Mouse (Mus musculus) monocyte, adult 5-6 weeks (primary cell): Measurements from ENCODE around the gene Zfp426. TPM values are rescaled to one million over a fixed set of nuclear protein-coding genes. Genes with fewer than 3 reads are reported as not detected.

Experiments used
- ATAC-seq: fragments of 153-309, 156-312 bp; replicated peaks from 2 replicates; pipeline ENCODE4 v1.8.0; 2017; ENCODE audit warnings: mild to moderate bottlenecking; ENCODE audit not compliant: low TSS enrichment, insufficient number of reproducible peaks, severe bottlenecking, poor library complexity, low FRiP score
- total RNA-seq: library from RNA; stranded (forward); fragments of 200-1000, 200-491, 200-594 nt; gene quantifications from 3 replicates; pipeline ENCODE4 v1.2.3, GENCODE M21; 2017

Gene Zfp426
- 10.9 to 21.2 TPM (median 15.1 TPM) in 3 replicates for total RNA-seq

DNA sequence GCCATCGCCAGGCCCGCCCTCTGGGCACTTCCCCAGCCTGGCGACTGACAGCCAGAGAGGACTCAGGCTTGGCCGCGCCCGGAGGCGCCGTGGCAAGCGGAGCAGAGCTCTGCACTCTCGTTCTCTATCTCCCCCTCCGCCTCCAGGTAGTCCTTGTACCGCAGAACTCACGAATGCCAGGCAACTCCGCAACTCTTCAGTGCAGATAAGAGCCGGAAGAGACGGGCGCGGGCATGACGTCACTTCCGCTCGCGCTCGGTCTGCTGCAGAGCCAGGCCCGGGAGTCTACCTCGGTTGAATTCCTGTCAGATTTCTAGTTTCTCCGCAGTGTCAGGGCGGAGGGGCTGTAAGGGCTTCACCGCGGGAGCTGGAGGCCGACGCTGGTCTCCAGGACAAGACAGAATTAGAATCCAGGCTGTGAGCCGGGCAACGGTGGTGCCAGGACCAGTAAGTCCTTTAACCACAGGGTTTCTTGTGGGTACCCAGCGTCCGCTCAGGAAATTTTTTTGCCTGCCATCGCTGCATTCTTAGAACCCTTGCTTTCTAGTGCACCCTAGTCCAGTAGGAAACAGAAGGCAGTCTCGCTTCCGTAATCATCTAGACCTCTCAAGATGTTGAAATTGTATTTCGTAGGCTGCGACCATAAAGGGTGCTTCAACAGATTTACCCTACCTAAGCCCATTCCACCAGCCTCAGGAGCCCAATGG lies at the start of gene Zfp426:
TSS of gene Zfp426 (minus strand) at position 220 of the 707 bp plus-strand sequence.
- ATAC-seq, result peak; percentile 91

DNA sequence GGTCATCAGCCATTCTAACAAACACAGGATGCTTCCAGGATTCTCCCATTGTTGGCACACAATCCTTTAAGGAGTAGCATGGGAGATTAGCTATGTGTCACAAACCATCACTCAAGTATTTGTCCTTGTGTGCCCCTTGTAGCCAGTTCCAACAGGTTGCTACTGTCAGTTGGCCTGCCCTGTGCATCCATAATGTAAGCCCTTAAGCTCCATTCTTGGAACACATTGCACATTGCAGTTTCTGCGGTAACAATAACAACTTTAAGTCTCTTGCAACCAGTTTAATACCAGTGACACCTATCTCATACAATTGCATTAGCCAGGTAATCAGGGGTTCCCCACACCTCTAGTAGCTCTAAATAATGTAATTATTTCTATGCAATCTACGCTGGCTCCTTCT lies 44.1 kb upstream of the Zfp426 start:
- ATAC-seq, result no peak

DNA sequence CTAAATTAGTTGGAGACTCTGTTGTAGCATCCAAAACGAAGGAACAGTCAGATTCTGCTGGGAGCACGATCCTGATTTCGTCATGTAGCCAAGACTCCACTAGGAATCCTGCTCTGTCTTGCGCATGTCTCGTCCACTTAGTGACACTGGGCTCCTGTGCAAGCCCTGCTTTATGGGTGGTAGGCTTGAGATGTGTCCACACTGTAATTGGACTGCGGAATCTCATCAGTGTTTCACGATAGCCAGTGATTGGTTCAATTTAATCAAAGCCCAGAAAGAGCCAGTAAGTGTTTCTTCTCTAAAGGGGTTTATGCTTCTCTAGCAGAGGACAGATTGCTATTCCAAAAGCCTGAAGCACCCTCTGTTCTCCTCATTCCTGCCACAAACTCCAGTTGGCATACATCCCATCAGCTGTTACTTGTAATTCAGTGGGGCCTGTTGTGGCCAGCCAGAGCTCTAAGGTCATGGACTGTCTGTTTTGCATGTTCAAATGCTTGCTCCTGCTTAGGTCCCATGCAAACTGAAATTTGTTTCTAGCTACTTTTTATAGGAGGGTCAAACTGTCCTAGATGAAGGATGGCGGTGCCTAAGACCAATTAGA lies 41.9 kb upstream of the Zfp426 start:
- ATAC-seq, result no peak

GRCm38 (mm10) chr9:20521306-20521957 lies 28.9 kb upstream of the Zfp426 start, which contains the start of gene Zfp266:
Zfp266 (minus strand) TSS chr9:20521417.
- peak; percentile 86 for ATAC-seq

DNA sequence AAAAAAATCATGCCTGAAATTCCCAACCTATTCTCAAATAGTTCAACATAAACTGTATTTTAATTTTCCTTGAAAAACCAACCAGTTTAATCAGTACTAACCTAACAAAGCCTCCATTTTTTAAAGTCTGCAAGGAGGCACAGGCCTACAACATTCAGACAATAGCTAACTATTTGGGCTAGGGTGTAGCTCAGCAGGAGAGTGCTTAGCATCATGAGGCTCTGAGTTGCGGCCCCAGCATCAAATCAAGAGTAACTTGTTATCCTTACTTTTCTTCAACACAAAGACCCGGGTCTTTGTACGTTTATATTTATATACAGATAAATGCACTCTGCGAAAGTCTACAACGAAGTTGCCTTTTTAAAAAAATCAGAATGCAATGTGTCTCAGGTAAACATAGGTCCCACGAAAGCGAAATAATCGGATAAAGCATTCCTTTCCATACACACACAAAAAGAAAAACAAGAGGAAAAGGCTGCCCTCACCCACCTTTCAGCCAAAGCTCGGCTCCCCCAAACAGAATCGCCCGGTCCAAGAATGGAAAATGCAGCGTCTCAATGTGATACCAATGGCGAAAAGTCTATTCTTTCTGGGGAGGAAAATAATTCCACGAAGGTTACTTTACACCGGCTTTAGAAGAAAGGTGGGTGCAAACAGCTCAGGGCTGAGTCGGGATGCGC lies 28.1 kb upstream of the Zfp426 start:
- no peak for ATAC-seq

GRCm38 (mm10) chr9:20519949-20520348 lies 27.4 kb upstream of the Zfp426 start:
- no peak for ATAC-seq

- ATAC-seq, result no peak
These were observed 26.2 kb upstream of the Zfp426 start for GRCm38 (mm10) chr9:20518708-20519107.

DNA sequence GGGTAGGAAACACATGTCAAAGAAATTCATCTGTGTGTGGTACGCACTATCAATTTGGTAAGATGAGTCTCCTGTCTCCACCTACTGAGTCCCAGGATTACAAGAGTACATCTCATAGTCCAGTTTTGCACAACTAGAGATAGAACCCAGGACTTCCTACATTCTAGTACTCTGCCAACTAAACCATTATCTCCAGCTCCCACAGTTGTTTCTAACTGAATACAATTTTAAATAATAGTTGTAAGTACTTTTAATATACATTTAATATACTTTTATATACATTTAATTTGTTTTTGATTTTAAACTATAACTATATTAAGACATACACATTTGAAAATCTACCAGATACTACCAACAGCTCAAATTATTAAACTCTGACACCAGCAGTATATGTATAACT lies 25.2 kb upstream of the Zfp426 start:
- ATAC-seq, result no peak

GRCm38 (mm10) chr9:20514016-20514415 lies 21.5 kb upstream of the Zfp426 start:
- no peak for ATAC-seq

- ATAC-seq, result no peak
These were observed 20.2 kb upstream of the Zfp426 start for GRCm38 (mm10) chr9:20512714-20513113.

DNA sequence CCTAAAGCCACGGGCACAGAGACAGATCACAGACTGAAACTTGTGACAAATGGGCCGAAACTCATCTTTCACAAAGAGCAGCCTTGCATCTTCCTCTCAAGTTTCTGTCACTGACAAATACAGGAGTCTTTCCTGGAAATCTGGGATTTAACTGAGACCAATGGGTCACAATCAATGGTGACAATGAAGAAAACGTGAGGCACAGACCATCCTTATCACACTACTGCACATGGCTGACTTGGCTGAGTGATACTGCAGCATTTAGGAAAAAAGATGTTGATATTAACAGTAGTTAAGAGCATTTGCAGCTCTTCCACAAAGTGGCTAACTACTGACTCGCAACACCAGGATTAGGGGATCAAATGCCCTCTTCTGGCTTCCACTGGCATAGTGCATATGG lies 19.1 kb upstream of the Zfp426 start:
- ATAC-seq, result no peak

- ATAC-seq, result no peak
These were observed 17.8 kb upstream of the Zfp426 start for GRCm38 (mm10) chr9:20510346-20510745.

GRCm38 (mm10) chr9:20509676-20510075 lies 17.1 kb upstream of the Zfp426 start:
- ATAC-seq, result no peak

DNA sequence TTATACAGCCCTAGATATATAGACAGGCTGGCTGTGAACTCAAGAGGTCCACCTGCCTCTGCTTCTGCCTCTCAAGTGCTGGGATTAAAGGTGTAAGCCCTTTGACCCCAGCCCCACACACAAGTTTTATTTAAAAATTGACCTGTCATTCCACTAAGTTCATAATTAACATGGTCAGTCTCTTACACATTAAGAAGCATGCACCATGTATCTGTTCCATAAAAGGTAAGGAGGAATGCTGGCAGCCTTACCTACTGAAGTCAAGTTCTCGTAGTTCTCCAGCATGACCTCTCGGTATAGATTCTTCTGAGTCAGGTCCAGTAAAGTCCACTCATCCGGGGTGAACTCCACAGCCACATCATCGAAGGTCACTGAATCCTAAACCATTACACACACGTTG lies 12.3 kb upstream of the Zfp426 start:
- no peak for ATAC-seq

DNA sequence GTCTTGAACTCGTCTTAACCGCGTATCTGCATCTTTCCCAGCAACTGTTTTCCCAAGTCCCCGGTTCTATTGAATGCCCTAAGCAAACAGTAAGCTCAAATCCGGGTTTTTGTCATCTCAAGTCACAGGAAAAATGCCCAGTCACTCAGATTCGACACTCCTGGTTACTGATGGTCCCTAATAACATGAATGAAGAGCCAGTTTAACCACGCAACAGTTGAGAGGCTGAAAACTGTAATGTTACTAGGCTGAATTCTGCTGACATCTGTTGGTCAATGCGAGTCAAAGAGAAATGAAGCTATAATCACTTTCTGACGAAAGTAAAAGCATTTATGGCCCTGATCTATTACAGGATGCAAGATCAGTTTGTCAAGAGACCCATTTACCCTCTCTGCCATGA lies 735 bp upstream of the Zfp426 start:
- ATAC-seq, result no peak

- ATAC-seq, result no peak
These were observed 554 bp downstream of the Zfp426 start for GRCm38 (mm10) chr9:20491858-20492526.

- no peak for ATAC-seq
These were observed 3.0 kb downstream of the Zfp426 start for GRCm38 (mm10) chr9:20489536-20489935.

- no peak for ATAC-seq
These were observed 13.2 kb downstream of the Zfp426 start for GRCm38 (mm10) chr9:20479396-20479795.

DNA sequence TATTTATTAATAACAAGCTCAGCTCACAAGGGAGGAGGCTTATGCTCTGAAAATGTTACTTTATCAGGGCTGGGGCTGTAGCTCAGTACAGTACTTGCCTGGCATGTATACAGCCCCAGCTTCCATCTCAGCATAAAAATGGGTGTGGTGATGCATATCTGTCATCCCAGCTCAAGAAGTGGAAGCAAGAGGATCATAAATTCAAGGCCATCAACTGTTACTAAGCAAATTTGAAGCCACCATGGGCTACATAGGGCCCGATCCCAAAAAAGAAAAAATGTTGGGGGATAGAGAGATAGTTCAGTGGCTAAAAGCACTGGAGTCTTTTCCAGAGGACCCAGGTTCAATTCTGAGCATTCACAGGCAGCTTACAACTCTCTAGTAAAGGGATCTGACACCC lies 15.9 kb downstream of the Zfp426 start:
- ATAC-seq, result no peak
